Mouse (Mus musculus): ENCODE measurements around the gene Slc9b2. TPM values are rescaled to one million over a fixed set of nuclear protein-coding genes. Genes with fewer than 3 reads are reported as not detected.

Gene Slc9b2
- polyA plus RNA-seq (2012; rRNA removed), result 0.14 and 0.15 TPM in 2 replicates

GRCm38 (mm10) chr3:135307411-135308259 lies at the start of gene Slc9b2:
TSS of gene Slc9b2 (plus strand) at chr3:135307700.

GRCm38 (mm10) chr3:135280669-135281415 lies 26.7 kb upstream of the Slc9b2 start, which contains the start of gene Bdh2:
TSS of gene Bdh2 (plus strand) at chr3:135281221.

GRCm38 (mm10) chr3:135347739-135348264 lies 40.3 kb downstream of the Slc9b2 start, which contains the start of gene Slc9b1:
TSS of gene Slc9b1 (plus strand) at chr3:135348029.

Other genes with a start within 250 kb of the Slc9b2 start
- 27.1 and 28.5 TPM in 2 replicates for gene Cenpe, start 95.2 kb upstream of the Slc9b2 start, polyA plus RNA-seq (2012; rRNA removed)
- 0.23 and 0.30 TPM in 2 replicates for gene Bdh2, start 26.5 kb upstream of the Slc9b2 start, polyA plus RNA-seq (2012; rRNA removed)
- gene Slc9b1, start 40.3 kb downstream of the Slc9b2 start, polyA plus RNA-seq (2012; rRNA removed), result 0.03 TPM in 1 of 2 replicates, not detected in the other
- gene Cisd2, start 116.2 kb downstream of the Slc9b2 start, polyA plus RNA-seq (2012; rRNA removed), result 16.7 and 18.8 TPM in 2 replicates
- 109 and 139 TPM in 2 replicates for gene Ube2d3, start 130.4 kb downstream of the Slc9b2 start, polyA plus RNA-seq (2012; rRNA removed)
- gene Manba, start 177.9 kb downstream of the Slc9b2 start, polyA plus RNA-seq (2012; rRNA removed), result 2.2 and 2.5 TPM in 2 replicates

All from liver, embryonic 14 days (tissue).